Mouse (Mus musculus): ENCODE data around the gene Gm21976. TPM values are rescaled to one million over a fixed set of nuclear protein-coding genes. Genes with fewer than 3 reads are reported as not detected.

Gm21976 gene
- polyA plus RNA-seq (2014; fragmentation: Illumina TruSeq; extraction: RNeasy Lipid Tissue Mini Kit (QIAGEN cat#74804); ENCODE audit: insufficient read depth, low read depth, low replicate concordance), result not detected

GRCm38 (mm10) chr13:98279686-98280085 is at the start of gene Gm21976:
TSS of gene Gm21976 (plus strand) at chr13:98279887.

GRCm38 (mm10) chr13:98262636-98263457 is 16.8 kb upstream of the Gm21976 start, which contains the start of the genes Utp15 and Ankra2:
TSS of gene Utp15 (minus strand) at chr13:98263041.
TSS of gene Ankra2 (plus strand) at chr13:98263074.

GRCm38 (mm10) chr13:98316480-98317245 is 37.0 kb downstream of the Gm21976 start, which contains the start of gene Btf3:
TSS of gene Btf3 (minus strand) at chr13:98317006.

DNA sequence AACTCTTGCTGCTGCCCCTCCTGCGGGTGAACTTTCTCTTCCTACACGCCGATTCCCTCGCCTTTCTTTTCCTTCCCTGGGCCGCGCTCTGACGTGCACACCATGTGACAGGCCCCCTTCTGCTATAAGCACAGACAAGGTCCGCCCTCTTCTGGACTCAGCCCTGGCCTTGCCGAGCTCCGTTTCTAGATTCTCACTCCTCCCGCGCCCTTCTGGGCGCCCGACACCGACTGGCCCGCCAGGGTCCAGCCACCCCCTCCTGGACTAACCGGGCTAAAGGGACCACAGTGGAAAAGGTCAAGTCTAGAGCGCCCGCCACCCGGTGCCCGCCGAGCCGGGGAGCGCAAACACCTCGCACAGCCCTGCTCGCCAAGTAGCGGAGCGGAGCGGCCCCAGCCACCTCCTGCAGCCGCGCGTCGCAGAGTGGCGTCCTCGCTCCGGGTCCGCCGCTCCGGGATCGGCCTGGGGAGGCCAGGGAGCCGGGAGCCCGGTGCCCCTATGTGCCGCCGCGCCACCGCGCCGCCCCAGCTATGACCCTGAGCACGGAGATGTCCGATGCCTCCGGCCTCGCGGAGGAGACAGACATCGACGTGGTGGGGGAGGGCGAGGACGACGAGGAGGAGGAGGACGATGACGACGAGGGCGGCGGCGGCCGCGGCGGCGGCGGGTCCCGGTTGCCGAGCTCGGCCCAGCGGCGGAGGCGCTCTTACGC is 74.6 kb downstream of the Gm21976 start, which contains the start of gene Foxd1:
Gene Foxd1, plus strand, starts transcription at position 153 of the 712 bp plus-strand sequence.

Other genes with a start within 250 kb of the Gm21976 start
- gene Arhgef28, start 73.4 kb upstream of the Gm21976 start, polyA plus RNA-seq (2014; fragmentation: Illumina TruSeq; extraction: RNeasy Lipid Tissue Mini Kit (QIAGEN cat#74804); ENCODE audit: insufficient read depth, low read depth, low replicate concordance), result 8.6 TPM
- 5.1 TPM for gene Utp15, start 16.8 kb upstream of the Gm21976 start, polyA plus RNA-seq (2014; fragmentation: Illumina TruSeq; extraction: RNeasy Lipid Tissue Mini Kit (QIAGEN cat#74804); ENCODE audit: insufficient read depth, low read depth, low replicate concordance)
- gene Ankra2, start 16.8 kb upstream of the Gm21976 start, polyA plus RNA-seq (2014; fragmentation: Illumina TruSeq; extraction: RNeasy Lipid Tissue Mini Kit (QIAGEN cat#74804); ENCODE audit: insufficient read depth, low read depth, low replicate concordance), result 13.4 TPM
- 532 TPM for gene Btf3, start 37.1 kb downstream of the Gm21976 start, polyA plus RNA-seq (2014; fragmentation: Illumina TruSeq; extraction: RNeasy Lipid Tissue Mini Kit (QIAGEN cat#74804); ENCODE audit: insufficient read depth, low read depth, low replicate concordance)
- 0.06 TPM for gene Foxd1, start 74.4 kb downstream of the Gm21976 start, polyA plus RNA-seq (2014; fragmentation: Illumina TruSeq; extraction: RNeasy Lipid Tissue Mini Kit (QIAGEN cat#74804); ENCODE audit: insufficient read depth, low read depth, low replicate concordance)
- 1.4 TPM for gene Gm10320, start 212.1 kb downstream of the Gm21976 start, polyA plus RNA-seq (2014; fragmentation: Illumina TruSeq; extraction: RNeasy Lipid Tissue Mini Kit (QIAGEN cat#74804); ENCODE audit: insufficient read depth, low read depth, low replicate concordance)